Mouse (Mus musculus) neural tube, embryonic 15.5 days (tissue): ENCODE measurements around the gene Ndufaf1. TPM values are rescaled to one million over a fixed set of nuclear protein-coding genes. Genes with fewer than 3 reads are reported as not detected.

ENCODE experiments used
- ATAC-seq: fragments of 200-750 bp; cut with Nextera tagmentation; 2 replicates; pipeline ENCODE4 v1.8.0; 2017; ENCODE audit warnings: mild to moderate bottlenecking, moderate TSS enrichment, moderate library complexity; ENCODE audit not compliant: low FRiP score
- H3K27ac ChIP-seq: fragments of 300-500 bp; sonication (generic); replicated peaks from 2 replicates; pipeline ENCODE4 v1.5.1; 2015; ENCODE audit warnings: mild to moderate bottlenecking, inconsistent platforms
- H3K27me3 ChIP-seq: fragments of 300-500 bp; sonication (generic); replicated peaks from 2 replicates; pipeline ENCODE4 v1.6.1; 2015; ENCODE audit warnings: inconsistent platforms
- H3K36me3 ChIP-seq: fragments of 300-500 bp; sonication (generic); 2 replicates; pipeline ENCODE4 v1.6.1; 2015; ENCODE audit warnings: inconsistent platforms
- H3K4me1 ChIP-seq: fragments of 300-500 bp; sonication (generic); 2 replicates; pipeline ENCODE4 v1.6.1; 2015; ENCODE audit warnings: inconsistent platforms
- H3K4me2 ChIP-seq: fragments of 300-500 bp; sonication (generic); 2 replicates; pipeline ENCODE4 v1.6.1; 2015; ENCODE audit warnings: inconsistent platforms, mild to moderate bottlenecking, moderate library complexity
- H3K4me3 ChIP-seq: fragments of 300-500 bp; sonication (generic); replicated peaks from 2 replicates; pipeline ENCODE4 v1.5.1; 2015; ENCODE audit warnings: mild to moderate bottlenecking, inconsistent platforms
- H3K9ac ChIP-seq: fragments of 300-500 bp; sonication (generic); replicated peaks from 2 replicates; pipeline ENCODE4 v1.6.1; 2015; ENCODE audit warnings: mild to moderate bottlenecking, inconsistent platforms
- H3K9me3 ChIP-seq: fragments of 300-500 bp; sonication (generic); replicated peaks from 2 replicates; pipeline ENCODE4 v1.6.1; 2016; ENCODE audit warnings: inconsistent platforms
- whole genome bisulfite sequencing: fragments of 180-500 bp; shearing (Covaris S2); methylation state at CpG from one replicate; pipeline ENCODE4 v1.1.7; 2015; ENCODE audit warnings: mixed read lengths; 5-methylcytosine and 5-hydroxymethylcytosine counted together
- polyA plus RNA-seq: library from polyadenylated mRNA; unstranded; fragments of >200 nt; fragmentation: Nextera tagmentation; extraction: Ambion mirVana; gene quantifications from 2 replicates; pipeline ENCODE4 v1.2.1, GENCODE M21; 2015

Ndufaf1 gene
- polyA plus RNA-seq, 1 experiment from 2014 or later, result 43.9 TPM

DNA sequence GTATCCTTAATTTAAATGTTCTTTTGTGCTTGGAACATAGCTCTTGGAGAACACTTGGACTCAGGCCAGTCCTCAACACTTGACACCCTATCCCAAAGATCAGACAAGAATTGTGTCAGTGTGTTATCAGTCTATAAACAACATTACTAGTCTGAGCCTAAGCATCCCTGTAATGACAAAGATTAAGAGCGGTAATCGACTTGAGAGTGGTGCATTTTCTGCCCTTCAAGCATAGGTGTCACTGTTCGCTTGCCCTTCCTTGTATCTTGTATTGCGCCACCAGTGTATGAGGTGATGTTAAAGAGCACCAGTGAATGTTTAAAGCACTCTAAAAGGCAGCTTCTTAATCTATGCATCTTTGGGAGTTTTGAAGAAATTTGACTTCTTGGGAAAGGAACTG, 55.6 kb downstream of the Ndufaf1 start:
- peaks cover 30% of the 10 kb centered on the region; the same call in 1 of the 2 replicates for H3K36me3 ChIP-seq

More for the DNA sequence above, 55.6 kb downstream of the Ndufaf1 start:
- ATAC-seq, result no peak
- H3K9me3 ChIP-seq, result no peaks in the 10 kb centered on the region
- no peak overlapping the region for H3K27ac ChIP-seq
- H3K4me2 ChIP-seq, result no peak overlapping the region
- WGBS, result 96% methylated on average over 4 of the region's 4 CpGs
- H3K27me3 ChIP-seq, result no peaks in the 10 kb centered on the region
- peaks cover 5% of the 10 kb centered on the region; the same call in 1 of the 2 replicates for H3K4me1 ChIP-seq
- H3K9ac ChIP-seq, result no peak overlapping the region
- H3K4me3 ChIP-seq, result no peak overlapping the region

Other genes starting within 250 kb of the Ndufaf1 start
- 3.1 and 3.5 TPM in 2 replicates for gene Ino80, start 185.1 kb downstream of the Ndufaf1 start, polyA plus RNA-seq
- 0.59 and 1.3 TPM in 2 replicates for gene Exd1, start 115.2 kb downstream of the Ndufaf1 start, polyA plus RNA-seq
- gene Chp1, start 115.1 kb downstream of the Ndufaf1 start, polyA plus RNA-seq, result 52.0 and 54.3 TPM in 2 replicates
- gene Nusap1, start 44.5 kb downstream of the Ndufaf1 start, polyA plus RNA-seq, result 8.3 and 22.5 TPM in 2 replicates
- gene Oip5, start 44.4 kb downstream of the Ndufaf1 start, polyA plus RNA-seq, result 4.6 and 9.2 TPM in 2 replicates
- 53.1 and 58.5 TPM in 2 replicates for gene Rtf1, start 12.2 kb upstream of the Ndufaf1 start, polyA plus RNA-seq
- gene Itpka, start 79.5 kb upstream of the Ndufaf1 start, polyA plus RNA-seq, result 0.24 and 1.0 TPM in 2 replicates
- gene Ltk, start 97.6 kb upstream of the Ndufaf1 start, polyA plus RNA-seq, result 1.9 and 2.5 TPM in 2 replicates
- gene Rpap1, start 124.7 kb upstream of the Ndufaf1 start, polyA plus RNA-seq, result 16.2 and 19.7 TPM in 2 replicates
- gene Tyro3, start 134.9 kb upstream of the Ndufaf1 start, polyA plus RNA-seq, result 19.2 and 20.7 TPM in 2 replicates
- gene Mga, start 234.4 kb upstream of the Ndufaf1 start, polyA plus RNA-seq, result 23.6 and 25.4 TPM in 2 replicates